Comparison of ENCODE assay signal across 12 mouse cellular contexts in genomic region chr12:40626521-40626920, GRCm38 (mm10).
DNase-seq lines count a peak whose midpoint lies in the region; ATAC-seq and TF ChIP-seq lines count a peak whose summit lies in the region.
"Had no signal": no experiment of that assay in that cellular context is flagged by ENCODE, and none has a peak within 500 bp of the region (broad histone marks: within the 10 kb centered on the region; RNA-seq: fewer than 3 reads in every experiment).

No protein-coding gene starts in this region.

- H3K9me3 ChIP-seq in liver, postnatal 0 days (ENCODE audit: low read length), result no peaks in the 10 kb centered on the region
- H3K9me3 ChIP-seq: embryonic facial prominence, embryonic 12.5 days; limb, embryonic 13.5 days; midbrain, embryonic 15.5 days had no signal

- no peaks in the 10 kb centered on the region for H3K27me3 ChIP-seq in liver, postnatal 0 days (ENCODE audit: insufficient read depth, low read length)
- H3K27me3 ChIP-seq in cerebellum, adult 2 months (ENCODE audit: control insufficient read depth, insufficient read depth, low read length), result no peaks in the 10 kb centered on the region
- H3K27me3 ChIP-seq: embryonic facial prominence, embryonic 12.5 days; limb, embryonic 13.5 days; midbrain, embryonic 15.5 days had no signal

- H3K27ac ChIP-seq in liver, postnatal 0 days (ENCODE audit: low read depth), result no peak overlapping the region
- H3K27ac ChIP-seq in cerebellum, adult 2 months (ENCODE audit: insufficient read depth, low read length), result no peak overlapping the region
- H3K27ac ChIP-seq: embryonic facial prominence, embryonic 12.5 days; limb, embryonic 13.5 days; midbrain, embryonic 15.5 days had no signal

- TF ChIP-seq CTCF in liver, postnatal 0 days (IDR thresholded peaks at IDR 0.05; ENCODE audit: low read depth), result no peak
- no peak for TF ChIP-seq CTCF in cerebellum, adult 2 months (IDR thresholded peaks at IDR 0.05; ENCODE audit: borderline replicate concordance, insufficient read depth, low read depth, low read length)

- ATAC-seq in liver, postnatal 0 days, result peak; percentile 53
- ATAC-seq: midbrain, embryonic 15.5 days had no signal

- no peaks in the 10 kb centered on the region for H3K36me3 ChIP-seq in liver, postnatal 0 days (replicated peaks; ENCODE audit: insufficient read depth, low read length)
- H3K36me3 ChIP-seq: embryonic facial prominence, embryonic 12.5 days; limb, embryonic 13.5 days; midbrain, embryonic 15.5 days had no signal

- WGBS in liver, postnatal 0 days (ENCODE audit: insufficient replicate concordance), result 27% methylated on average over 1 of the region's 1 CpGs
- WGBS in cerebellum, adult 2 months, result 93% methylated on average over 1 of the region's 1 CpGs

- H3K4me2 ChIP-seq in liver, postnatal 0 days (ENCODE audit: low read depth, low read length), result no peak overlapping the region
- H3K4me2 ChIP-seq: embryonic facial prominence, embryonic 12.5 days; limb, embryonic 13.5 days; midbrain, embryonic 15.5 days had no signal

- no peak overlapping the region for H3K4me3 ChIP-seq in liver, postnatal 0 days (ENCODE audit: low read depth, low read length)
- H3K4me3 ChIP-seq in cerebellum, adult 2 months (replicated peaks; ENCODE audit: insufficient read depth, low read depth, low read length), result no peak overlapping the region
- H3K4me3 ChIP-seq: embryonic facial prominence, embryonic 12.5 days; limb, embryonic 13.5 days; midbrain, embryonic 15.5 days had no signal

- no peak overlapping the region for H3K9ac ChIP-seq in liver, postnatal 0 days (replicated peaks)
- H3K9ac ChIP-seq: embryonic facial prominence, embryonic 12.5 days; limb, embryonic 13.5 days; midbrain, embryonic 15.5 days had no signal

- TF ChIP-seq EP300 in liver, postnatal 0 days (IDR thresholded peaks at IDR 0.05; ENCODE audit: low read depth), result no peak

- no peaks in the 10 kb centered on the region for H3K4me1 ChIP-seq in liver, postnatal 0 days (ENCODE audit: insufficient read depth)
- peaks cover 3% of the 10 kb centered on the region; the same call in 1 of the 2 replicates for H3K4me1 ChIP-seq in cerebellum, adult 2 months (ENCODE audit: control insufficient read depth, insufficient read depth, low read length)
- H3K4me1 ChIP-seq: embryonic facial prominence, embryonic 12.5 days; limb, embryonic 13.5 days; midbrain, embryonic 15.5 days had no signal

- TF ChIP-seq POLR2A in cerebellum, adult 2 months (IDR thresholded peaks at IDR 0.05; ENCODE audit: borderline replicate concordance, insufficient read depth, low read length), result no peak

- intact Hi-C loops in heart, postnatal 25 days (cut with DNase I), result no loop called here

- peak; percentile 16 for DNase-seq in heart, adult 8-10 months (ENCODE audit: low spot score)
- no peak for DNase-seq in heart, postnatal 25 days (ENCODE audit: low spot score)
- peak; percentile 43 for DNase-seq in 3134 (ENCODE audit: extremely low read depth, insufficient read length, low spot score)
- peak; percentile 11 for DNase-seq in adipocyte (ENCODE audit: low spot score)
- DNase-seq in liver, postnatal 0 days, result peak; percentile 18
- no peak for DNase-seq in cerebellum, postnatal 14 days
- DNase-seq in cerebellum, adult 2 months, result no peak
- DNase-seq in cerebellum, adult 11-12 months, result no peak
- DNase-seq: kidney, postnatal 4 days had no signal

Comparison
In these comparisons a context has a peak if more than half of its experiments do, and no peak if none do; other contexts are left out.
1. DNase-seq: peak in heart, adult 8-10 months (single experiment), 3134 (single experiment), adipocyte (single experiment) and liver, postnatal 0 days (single experiment); none in heart, postnatal 25 days (single experiment), cerebellum, postnatal 14 days (0 of 2), cerebellum, adult 2 months (0 of 2) and cerebellum, adult 11-12 months (single experiment).